Mouse (Mus musculus) ES-Bruce4 (cell line): Measurements from ENCODE around the gene Npm1.

Experiments
- CTCF ChIP-seq: IDR thresholded peaks from one replicate; pipeline ENCODE4 v1.8.1; 2011; ENCODE audit warnings: low read depth, low read length
- POLR2A ChIP-seq: IDR thresholded peaks from one replicate; pipeline ENCODE4 v1.8.1; 2011; ENCODE audit warnings: low read length; ENCODE audit not compliant: insufficient read depth

DNA sequence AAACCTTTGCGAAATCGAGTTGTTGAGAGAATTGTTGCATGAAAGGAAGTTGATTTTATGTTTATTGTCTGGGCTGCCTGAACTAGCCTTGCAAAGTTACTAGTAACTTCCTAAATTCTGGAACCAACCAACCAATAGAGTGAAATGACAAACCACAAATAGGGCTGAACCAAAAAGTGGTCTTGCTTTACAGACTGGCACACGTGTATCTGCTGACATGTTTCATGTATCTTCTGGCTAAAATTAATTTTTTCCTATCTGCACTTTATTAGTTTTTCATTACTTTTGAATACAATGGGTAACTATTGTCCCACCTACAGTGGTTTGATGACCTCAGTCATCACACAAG is 13.9 kb downstream of the Npm1 start:
- TF ChIP-seq POLR2A (no peak), CTCF (no peak)
